In the genomic region with DNA sequence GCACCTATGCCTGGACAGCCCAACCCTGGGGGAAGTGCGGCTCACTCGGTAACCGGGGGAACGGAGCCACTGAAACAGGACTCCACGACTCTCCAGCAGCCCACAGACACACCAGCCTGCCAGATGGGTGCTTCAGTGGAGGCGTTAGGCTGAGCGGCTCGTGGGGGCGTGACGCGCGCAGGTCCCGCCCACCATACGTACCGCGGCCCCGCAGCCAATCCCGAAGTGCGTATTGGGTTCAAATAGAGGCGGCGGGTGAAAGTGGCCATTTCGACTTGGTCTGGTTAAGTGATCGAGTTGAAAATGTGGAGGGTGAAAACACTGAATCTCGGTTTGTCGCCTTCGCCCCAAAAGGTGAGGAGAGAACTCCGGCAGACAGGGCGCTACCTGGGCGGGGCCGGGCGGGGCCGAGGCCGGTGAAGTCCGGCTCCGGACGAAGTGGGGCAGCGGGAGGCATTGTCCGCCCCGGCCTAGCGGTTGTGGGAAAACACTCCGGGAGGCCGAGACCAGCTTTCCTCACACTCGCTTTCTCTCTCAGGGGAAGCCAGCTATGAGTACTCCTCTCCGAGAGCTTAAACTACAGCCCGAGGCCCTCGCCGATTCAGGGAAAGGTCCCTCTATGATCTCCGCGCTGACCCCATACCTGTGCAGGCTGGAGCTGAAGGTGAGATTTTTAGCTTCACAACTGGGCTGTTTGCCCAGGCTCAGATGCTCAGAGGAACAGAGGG, we compare ENCODE assay signal across 8 mouse cellular contexts. TPM values are rescaled to one million over a fixed set of nuclear protein-coding genes. Genes with fewer than 3 reads are reported as not detected.
A peak's percentile ranks its signal among the peaks of the same experiment; 100 is the strongest.
DNase-seq lines count a peak whose midpoint lies in the region; ATAC-seq and TF ChIP-seq lines count a peak whose summit lies in the region.

Gene Spag5 (plus strand): TSS at position 173 of the 728 bp plus-strand sequence.

- TF ChIP-seq CTCF in C2C12 (IDR thresholded peaks at IDR 0.05; ENCODE audit: control insufficient read depth, insufficient read depth, insufficient read length) = no peak
- no peak for TF ChIP-seq CTCF in brain, embryonic 14.5 days (IDR thresholded peaks at IDR 0.05; ENCODE audit: borderline replicate concordance, extremely low read depth, insufficient read depth, insufficient read length)
- no peak for TF ChIP-seq CTCF in liver, adult 2 months (IDR thresholded peaks at IDR 0.05; ENCODE audit: low read depth, low read length)

- peak within 1 kb of the TSS; percentile 76 for H3K27ac ChIP-seq in heart, embryonic 11.5 days (ENCODE audit: low read depth, low read length)
- H3K27ac ChIP-seq in kidney, embryonic 16.5 days (ENCODE audit: low read length) = peak within 1 kb of the TSS; percentile 73
- 0 out of 2 replicates have a peak within 1 kb of the TSS, but pooled peaks have one; percentile 5 for H3K27ac ChIP-seq in liver, adult 2 months (replicated peaks; ENCODE audit: insufficient read depth, low read depth, low read length)

- H3K4me3 ChIP-seq in C2C12 (ENCODE audit: insufficient read depth, poor library complexity, severe bottlenecking) (peak within 1 kb of the TSS; percentile 70), myocyte (peak within 1 kb of the TSS; percentile 60)
- H3K4me3 ChIP-seq in erythroblast, embryonic 14.5 days (replicated peaks) = peak within 1 kb of the TSS; percentile 89
- peak within 1 kb of the TSS; percentile 81 for H3K4me3 ChIP-seq in heart, embryonic 11.5 days (ENCODE audit: low read depth, low read length)
- peak within 1 kb of the TSS; percentile 76 for H3K4me3 ChIP-seq in kidney, embryonic 16.5 days (ENCODE audit: low read length)
- peak within 1 kb of the TSS; percentile 62 for H3K4me3 ChIP-seq in liver, adult 2 months (ENCODE audit: insufficient read depth, low read depth, low read length)

- DNase-seq in brain, embryonic 14.5 days (ENCODE audit: low read depth) = peak; percentile 97
- DNase-seq in liver, adult 2 months (ENCODE audit: extremely low read depth, low read depth, low spot score) = peak; percentile 72
- DNase-seq in splenic B cell, adult 2 months (ENCODE audit: low read depth, low spot score) = peak; percentile 92

- H3K27me3 ChIP-seq in C2C12 (ENCODE audit: control insufficient read depth, insufficient read depth, insufficient read length) (no peaks in the 10 kb centered on the region), myocyte (ENCODE audit: control insufficient read depth, insufficient read depth, insufficient read length) (no peaks in the 10 kb centered on the region)
- no peaks in the 10 kb centered on the region for H3K27me3 ChIP-seq in erythroblast, embryonic 14.5 days (ENCODE audit: control insufficient read depth)
- H3K27me3 ChIP-seq in heart, embryonic 11.5 days (ENCODE audit: control insufficient read depth, insufficient read depth, low read length) = no peaks in the 10 kb centered on the region
- H3K27me3 ChIP-seq in kidney, embryonic 16.5 days (ENCODE audit: insufficient read depth, low read length) = no peaks in the 10 kb centered on the region
- H3K27me3 ChIP-seq in liver, adult 2 months (ENCODE audit: control insufficient read depth, insufficient read depth, low read length) = no peaks in the 10 kb centered on the region
- no peaks in the 10 kb centered on the region for H3K27me3 ChIP-seq in splenic B cell, adult 2 months (ENCODE audit: control insufficient read depth, insufficient read depth, low read length, poor library complexity, severe bottlenecking)

- H3K9ac ChIP-seq in heart, embryonic 11.5 days (ENCODE audit: low read depth, low read length) = peak within 1 kb of the TSS; percentile 77
- peak within 1 kb of the TSS; percentile 77 for H3K9ac ChIP-seq in kidney, embryonic 16.5 days (replicated peaks; ENCODE audit: low read length)
- peak within 1 kb of the TSS; percentile 69 for H3K9ac ChIP-seq in liver, adult 2 months (ENCODE audit: low read depth, low read length)

- peak within 1 kb of the TSS; percentile 81 for H3K4me2 ChIP-seq in heart, embryonic 11.5 days
- peak within 1 kb of the TSS; percentile 55 for H3K4me2 ChIP-seq in kidney, embryonic 16.5 days (replicated peaks; ENCODE audit: low read depth, low read length)
- peak within 1 kb of the TSS; percentile 81 for H3K4me2 ChIP-seq in myocyte (ENCODE audit: low read depth)

- WGBS in heart, embryonic 11.5 days (ENCODE audit: insufficient replicate concordance) = under 1% methylated on average over 49 of the region's 49 CpGs
- under 1% methylated on average over 49 of the region's 49 CpGs for WGBS in kidney, embryonic 16.5 days
- WGBS in liver, adult 2 months = 1% methylated on average over 49 of the region's 49 CpGs

- H3K79me2 ChIP-seq in C2C12 (ENCODE audit: control insufficient read depth, insufficient read depth) = peaks cover 51% of the 10 kb centered on the region
- H3K79me2 ChIP-seq in liver, adult 2 months (ENCODE audit: control insufficient read depth, insufficient read depth, low read length) = no peaks in the 10 kb centered on the region
- H3K79me2 ChIP-seq in myocyte (ENCODE audit: control insufficient read depth, insufficient read depth) = peaks cover 44% of the 10 kb centered on the region

- peaks cover 44% of the 10 kb centered on the region for H3K4me1 ChIP-seq in erythroblast, embryonic 14.5 days (ENCODE audit: control insufficient read depth)
- no peaks in the 10 kb centered on the region for H3K4me1 ChIP-seq in heart, embryonic 11.5 days (ENCODE audit: control insufficient read depth, insufficient read depth, low read length)
- H3K4me1 ChIP-seq in kidney, embryonic 16.5 days (ENCODE audit: insufficient read depth, low read length) = 0 out of 2 replicates have a peak, but pooled peaks cover 13% of the 10 kb centered on the region
- 0 out of 2 replicates have a peak, but pooled peaks cover 3% of the 10 kb centered on the region for H3K4me1 ChIP-seq in liver, adult 2 months (ENCODE audit: control insufficient read depth, insufficient read depth, low read length)

- no peaks in the 10 kb centered on the region for H3K9me3 ChIP-seq in erythroblast, embryonic 14.5 days (ENCODE audit: control insufficient read depth, low read length)
- no peaks in the 10 kb centered on the region for H3K9me3 ChIP-seq in heart, embryonic 11.5 days (replicated peaks; ENCODE audit: control insufficient read depth, low read length)
- H3K9me3 ChIP-seq in kidney, embryonic 16.5 days (ENCODE audit: low read length) = no peaks in the 10 kb centered on the region

- TF ChIP-seq POLR2A in brain, embryonic 14.5 days (IDR thresholded peaks at IDR 0.05; ENCODE audit: borderline replicate concordance, extremely low read depth, insufficient read depth, insufficient read length, poor library complexity, severe bottlenecking) = no peak
- TF ChIP-seq POLR2A in liver, adult 2 months (IDR thresholded peaks at IDR 0.05; ENCODE audit: extremely low read depth, insufficient read depth, low read length) = no peak
- TF ChIP-seq POLR2A in myocyte (IDR thresholded peaks at IDR 0.05; ENCODE audit: insufficient read length, low read depth) = peak; percentile 97

- peak; percentile 98 for ATAC-seq in heart, embryonic 11.5 days (replicated peaks; ENCODE audit: insufficient number of reproducible peaks, low FRiP score, low TSS enrichment)
- peak; percentile 99 for ATAC-seq in kidney, embryonic 16.5 days (ENCODE audit: low FRiP score, low TSS enrichment)

- H3ac ChIP-seq in C2C12 (ENCODE audit: control insufficient read depth, insufficient read length, low read depth) = peak within 1 kb of the TSS; percentile 92
- H3ac ChIP-seq in myocyte (ENCODE audit: control insufficient read depth, insufficient read length) = no peak within 1 kb of the TSS

- peaks cover 34% of the 10 kb centered on the region for H3K79me3 ChIP-seq in C2C12 (ENCODE audit: low read depth)

- H3K36me3 ChIP-seq in C2C12 (ENCODE audit: control insufficient read depth, insufficient read depth) = peaks cover 34% of the 10 kb centered on the region
- H3K36me3 ChIP-seq in erythroblast, embryonic 14.5 days (ENCODE audit: control insufficient read depth) = peaks cover 38% of the 10 kb centered on the region
- peaks cover 13% of the 10 kb centered on the region for H3K36me3 ChIP-seq in heart, embryonic 11.5 days (ENCODE audit: control insufficient read depth, insufficient read depth, low read length)
- H3K36me3 ChIP-seq in kidney, embryonic 16.5 days (ENCODE audit: insufficient read depth, low read length) = peaks cover 22% of the 10 kb centered on the region; the same call in 1 of the 2 replicates
- H3K36me3 ChIP-seq in liver, adult 2 months (ENCODE audit: control insufficient read depth, insufficient read depth, low read length) = no peaks in the 10 kb centered on the region
- peaks cover 13% of the 10 kb centered on the region for H3K36me3 ChIP-seq in myocyte (ENCODE audit: control insufficient read depth, insufficient read depth)
- no peaks in the 10 kb centered on the region for H3K36me3 ChIP-seq in splenic B cell, adult 2 months (ENCODE audit: control insufficient read depth, insufficient read depth, low read length, poor library complexity, severe bottlenecking)

TF ChIP-seq in C2C12, 6 proteins besides CTCF, POLR2A, EP300 and RAD21:
- TF ChIP-seq MAX (IDR thresholded peaks at IDR 0.05) (peak; percentile 62), MYOD1 (IDR thresholded peaks at IDR 0.05; ENCODE audit: control insufficient read depth, insufficient read length, low read depth) (no peak)

TF ChIP-seq in myocyte, 11 proteins besides CTCF, POLR2A, EP300 and RAD21:
- TF ChIP-seq MYOD1 (IDR thresholded peaks at IDR 0.05; ENCODE audit: control insufficient read depth in 1 of 3, insufficient read length in 2 of 3, low read depth in 2 of 3) = peak in 1 of 3 experiments; percentile 39
- TF ChIP-seq TCF3 (IDR thresholded peaks at IDR 0.05; ENCODE audit: insufficient read length, low read depth) = no peak
- no peak for TF ChIP-seq MAX (IDR thresholded peaks at IDR 0.05; ENCODE audit: low read depth)
- TF ChIP-seq E2F4 (IDR thresholded peaks at IDR 0.05; ENCODE audit: insufficient read depth) = peak; percentile 96
- TF ChIP-seq MYOG (IDR thresholded peaks at IDR 0.05; ENCODE audit: control insufficient read depth in 1 of 3, insufficient read depth in 1 of 3, insufficient read length in 2 of 3, low read depth in 2 of 3) = peak in 1 of 3 experiments; percentile 58
- peak; percentile 97 for TF ChIP-seq POLR2AphosphoS2 (IDR thresholded peaks at IDR 0.05; ENCODE audit: insufficient read length, low read depth)

RNA-seq across cellular contexts. Expression of gene Spag5, which starts in this region (rescaled TPM):
- polyA plus RNA-seq in C2C12 (2012; fragmentation: generic; extraction: Trizol) = 33.1 TPM
- polyA plus RNA-seq in brain, embryonic 14.5 days (2012; rRNA removed) = 22.0 and 42.0 TPM in 2 replicates
- polyA plus RNA-seq in erythroblast, embryonic 14.5 days (2012) = 19.3 and 21.5 TPM in 2 replicates
- 31.7 and 32.8 TPM in 2 replicates for polyA plus RNA-seq in heart, embryonic 11.5 days (2014; fragmentation: Nextera tagmentation; extraction: Ambion mirVana)
- 41.7 and 48.6 TPM in 2 replicates for polyA plus RNA-seq in kidney, embryonic 16.5 days (2015; fragmentation: Nextera tagmentation; extraction: Ambion mirVana)
- total RNA-seq in liver, adult 2 months (2014; rRNA removed) = 0.54 and 0.83 TPM in 2 replicates
- 0.15 and 0.19 TPM in 2 replicates for polyA plus RNA-seq in liver, adult 2 months (2012; rRNA removed)
- 19.2 TPM for polyA plus RNA-seq in myocyte (2012; fragmentation: generic; extraction: Trizol)

Comparison
In these comparisons a context has a peak if more than half of its experiments do, and no peak if none do; other contexts are left out.
1. Peak in every context shown above with its lines: DNase-seq, ATAC-seq, H3K4me3 ChIP-seq and H3K27ac ChIP-seq.
2. RNA of gene Spag5 (polyA plus RNA-seq): 41.7 to 48.6 TPM in kidney, embryonic 16.5 days, 33.1 TPM in C2C12 (single experiment), 31.7 to 32.8 TPM in heart, embryonic 11.5 days, 22.0 to 42.0 TPM in brain, embryonic 14.5 days, 19.3 to 21.5 TPM in erythroblast, embryonic 14.5 days and 19.2 TPM in myocyte (single experiment); 0.15 to 0.19 TPM in liver, adult 2 months; every median in the first group is over 10 times any median in the second.
3. Peak in DNase-seq, H3K4me3 ChIP-seq, H3K27ac ChIP-seq and H3K9ac ChIP-seq in liver, adult 2 months; RNA of the gene not detected or under 1 TPM.
4. H3K27ac ChIP-seq: peak in every context shown above with its lines; median percentile 76 in heart, embryonic 11.5 days; 73 in kidney, embryonic 16.5 days; 5 in liver, adult 2 months.